Mouse (Mus musculus): ENCODE results near the gene Ecsit. TPM values are rescaled to one million over a fixed set of nuclear protein-coding genes. Genes with fewer than 3 reads are reported as not detected.
A peak's percentile ranks its signal among the peaks of the same experiment; 100 is the strongest.

The Ecsit gene
- polyA plus RNA-seq, 1 experiment from 2014 or later = 31.7 TPM

- no peaks in the 10 kb centered on the region for H3K27me3 ChIP-seq (ENCODE audit: control insufficient read depth, insufficient read depth, low read length)
- peaks cover 16% of the 10 kb centered on the region for H3K36me3 ChIP-seq (ENCODE audit: control insufficient read depth, insufficient read depth, low read length)
- H3K4me3 ChIP-seq (ENCODE audit: low read depth, low read length) = peak overlapping the region; percentile 86
- ATAC-seq (ENCODE audit: low FRiP score, low TSS enrichment) = no peak; the same call in 1 of the 2 replicates
- WGBS = 58% methylated on average over 4 of the region's 4 CpGs
- H3K9ac ChIP-seq (ENCODE audit: low read length) = peak overlapping the region; percentile 47
- peak overlapping the region; percentile 99 for H3K27ac ChIP-seq (replicated peaks)
- no peaks in the 10 kb centered on the region for H3K4me1 ChIP-seq (replicated peaks; ENCODE audit: control insufficient read depth, insufficient read depth)
- no peak for TF ChIP-seq EP300 (optimal IDR thresholded peaks at IDR 0.05)
- 0 out of 2 replicates have a peak, but pooled peaks have one; percentile 6 for TF ChIP-seq CTCF (IDR thresholded peaks at IDR 0.05; ENCODE audit: low read depth)
- no peak for DNase-seq (ENCODE audit: low spot score)
- peak overlapping the region; percentile 58 for H3K4me2 ChIP-seq (replicated peaks; ENCODE audit: low read depth)
- no peaks in the 10 kb centered on the region for H3K9me3 ChIP-seq (ENCODE audit: control insufficient read depth, low read length)
Observed at GRCm38 (mm10) chr9:22069881-22070553, 15.2 kb downstream of the Ecsit start.

GRCm38 (mm10) chr9:22067195-22067594 is 18.0 kb downstream of the Ecsit start:
- H3K27ac ChIP-seq (replicated peaks) = no peak overlapping the region
- ATAC-seq (ENCODE audit: low FRiP score, low TSS enrichment) (no peak), DNase-seq (ENCODE audit: low spot score) (no peak)
- peaks cover 21% of the 10 kb centered on the region for H3K36me3 ChIP-seq (ENCODE audit: control insufficient read depth, insufficient read depth, low read length)
- no peaks in the 10 kb centered on the region for H3K4me1 ChIP-seq (replicated peaks; ENCODE audit: control insufficient read depth, insufficient read depth)
- 82% methylated on average over 5 of the region's 5 CpGs for WGBS
- no peaks in the 10 kb centered on the region for H3K9me3 ChIP-seq (ENCODE audit: control insufficient read depth, low read length)
- H3K9ac ChIP-seq (ENCODE audit: low read length) = no peak overlapping the region
- no peak overlapping the region for H3K4me2 ChIP-seq (replicated peaks; ENCODE audit: low read depth)
- TF ChIP-seq EP300 (optimal IDR thresholded peaks at IDR 0.05) (no peak), CTCF (IDR thresholded peaks at IDR 0.05; ENCODE audit: low read depth) (no peak)
- no peaks in the 10 kb centered on the region for H3K27me3 ChIP-seq (ENCODE audit: control insufficient read depth, insufficient read depth, low read length)
- no peak overlapping the region for H3K4me3 ChIP-seq (ENCODE audit: low read depth, low read length)

- Histone ChIP-seq H3K4me1 (replicated peaks; ENCODE audit: control insufficient read depth, insufficient read depth) (no peaks in the 10 kb centered on the region), H3K4me3 (ENCODE audit: low read depth, low read length) (no peak overlapping the region), H3K9me3 (ENCODE audit: control insufficient read depth, low read length) (no peaks in the 10 kb centered on the region), H3K27me3 (ENCODE audit: control insufficient read depth, insufficient read depth, low read length) (no peaks in the 10 kb centered on the region), H3K9ac (ENCODE audit: low read length) (no peak overlapping the region), H3K4me2 (replicated peaks; ENCODE audit: low read depth) (no peak overlapping the region), H3K36me3 (ENCODE audit: control insufficient read depth, insufficient read depth, low read length) (peaks cover 21% of the 10 kb centered on the region), H3K27ac (replicated peaks) (no peak overlapping the region)
- 67% methylated on average over 3 of the region's 3 CpGs for WGBS
- ATAC-seq (ENCODE audit: low FRiP score, low TSS enrichment) = no peak
- DNase-seq (ENCODE audit: low spot score) = peak; percentile 71
- TF ChIP-seq CTCF (IDR thresholded peaks at IDR 0.05; ENCODE audit: low read depth) (peak; percentile 94), EP300 (optimal IDR thresholded peaks at IDR 0.05) (no peak)
Observed at GRCm38 (mm10) chr9:22066433-22066832, 18.8 kb downstream of the Ecsit start.

GRCm38 (mm10) chr9:22065642-22066041 is 19.6 kb downstream of the Ecsit start:
- Histone ChIP-seq H3K4me3 (ENCODE audit: low read depth, low read length) (no peak overlapping the region), H3K4me2 (replicated peaks; ENCODE audit: low read depth) (no peak overlapping the region), H3K4me1 (replicated peaks; ENCODE audit: control insufficient read depth, insufficient read depth) (no peaks in the 10 kb centered on the region), H3K9ac (ENCODE audit: low read length) (no peak overlapping the region), H3K27me3 (ENCODE audit: control insufficient read depth, insufficient read depth, low read length) (no peaks in the 10 kb centered on the region), H3K36me3 (ENCODE audit: control insufficient read depth, insufficient read depth, low read length) (peaks cover 21% of the 10 kb centered on the region), H3K9me3 (ENCODE audit: control insufficient read depth, low read length) (no peaks in the 10 kb centered on the region), H3K27ac (replicated peaks) (no peak overlapping the region)
- DNase-seq (ENCODE audit: low spot score) = no peak
- WGBS = 92% methylated on average over 11 of the region's 11 CpGs
- no peak for TF ChIP-seq EP300 (optimal IDR thresholded peaks at IDR 0.05)
- no peak for ATAC-seq (ENCODE audit: low FRiP score, low TSS enrichment)

GRCm38 (mm10) chr9:22064341-22064740 is 20.9 kb downstream of the Ecsit start:
- TF ChIP-seq EP300 (optimal IDR thresholded peaks at IDR 0.05) (no peak), CTCF (IDR thresholded peaks at IDR 0.05; ENCODE audit: low read depth) (no peak)
- Histone ChIP-seq H3K4me1 (replicated peaks; ENCODE audit: control insufficient read depth, insufficient read depth) (no peaks in the 10 kb centered on the region), H3K4me2 (replicated peaks; ENCODE audit: low read depth) (no peak overlapping the region), H3K9ac (ENCODE audit: low read length) (no peak overlapping the region), H3K4me3 (ENCODE audit: low read depth, low read length) (no peak overlapping the region), H3K27ac (replicated peaks) (no peak overlapping the region), H3K36me3 (ENCODE audit: control insufficient read depth, insufficient read depth, low read length) (peaks cover 24% of the 10 kb centered on the region), H3K9me3 (ENCODE audit: control insufficient read depth, low read length) (no peaks in the 10 kb centered on the region), H3K27me3 (ENCODE audit: control insufficient read depth, insufficient read depth, low read length) (no peaks in the 10 kb centered on the region)
- ATAC-seq (ENCODE audit: low FRiP score, low TSS enrichment) (no peak), DNase-seq (ENCODE audit: low spot score) (no peak)
- WGBS = 87% methylated on average over 3 of the region's 3 CpGs

GRCm38 (mm10) chr9:22061339-22061738 is 23.9 kb downstream of the Ecsit start:
- no peak overlapping the region for H3K27ac ChIP-seq (replicated peaks)
- no peaks in the 10 kb centered on the region for H3K9me3 ChIP-seq (ENCODE audit: control insufficient read depth, low read length)
- peaks cover 24% of the 10 kb centered on the region for H3K36me3 ChIP-seq (ENCODE audit: control insufficient read depth, insufficient read depth, low read length)
- no peak overlapping the region for H3K4me3 ChIP-seq (ENCODE audit: low read depth, low read length)
- TF ChIP-seq EP300 (optimal IDR thresholded peaks at IDR 0.05) (no peak), CTCF (IDR thresholded peaks at IDR 0.05; ENCODE audit: low read depth) (no peak)
- ATAC-seq (ENCODE audit: low FRiP score, low TSS enrichment) (no peak), DNase-seq (ENCODE audit: low spot score) (no peak)
- WGBS = 70% methylated on average over 2 of the region's 2 CpGs
- H3K27me3 ChIP-seq (ENCODE audit: control insufficient read depth, insufficient read depth, low read length) = no peaks in the 10 kb centered on the region
- H3K9ac ChIP-seq (ENCODE audit: low read length) = no peak overlapping the region
- H3K4me2 ChIP-seq (replicated peaks; ENCODE audit: low read depth) = no peak overlapping the region
- H3K4me1 ChIP-seq (replicated peaks; ENCODE audit: control insufficient read depth, insufficient read depth) = no peaks in the 10 kb centered on the region
